Mouse (Mus musculus): ENCODE data around the gene Mmp9.

- TF ChIP-seq MYOG (IDR thresholded peaks at IDR 0.05; ENCODE audit: control insufficient read depth, extremely low read depth, insufficient read length) (no peak), USF1 (IDR thresholded peaks at IDR 0.05; ENCODE audit: low read depth) (no peak), CTCF (IDR thresholded peaks at IDR 0.05; ENCODE audit: control insufficient read depth, insufficient read depth, insufficient read length) (no peak), MYOD1 (IDR thresholded peaks at IDR 0.05; ENCODE audit: control insufficient read depth, insufficient read length, low read depth) (no peak), CEBPB (IDR thresholded peaks at IDR 0.05; ENCODE audit: low read depth) (no peak), MAX (IDR thresholded peaks at IDR 0.05) (no peak)
Measured at GRCm38 (mm10) chr2:164939106-164939505, 1.5 kb upstream of the Mmp9 start.
